In the genomic region with DNA sequence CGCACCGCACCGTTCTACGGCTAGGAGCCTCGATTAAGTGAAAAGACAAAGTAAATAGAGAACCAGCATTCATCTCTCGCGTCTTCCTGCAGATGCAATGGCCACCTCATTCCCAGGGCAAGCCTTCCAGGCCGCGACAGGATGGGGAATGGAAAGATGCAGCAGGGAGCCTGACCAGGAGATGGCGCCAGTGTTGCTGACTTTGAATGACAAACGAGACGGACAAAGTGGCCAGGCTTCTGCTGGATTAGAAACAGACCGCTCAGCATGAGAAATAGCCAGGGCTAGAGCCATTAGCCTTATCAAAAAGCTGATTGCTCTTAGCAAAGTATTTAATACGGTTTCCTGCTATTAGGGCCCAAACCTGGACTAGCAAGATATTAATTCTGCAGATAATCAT, we compare ENCODE assay signal across 9 mouse cellular contexts.
DNase-seq lines count a peak whose midpoint lies in the region; ATAC-seq and TF ChIP-seq lines count a peak whose summit lies in the region.
"Had no signal": no experiment of that assay in that cellular context is flagged by ENCODE, and none has a peak within 500 bp of the region (broad histone marks: within the 10 kb centered on the region; RNA-seq: fewer than 3 reads in every experiment).

No protein-coding gene starts in this region.

- no peaks in the 10 kb centered on the region for H3K9me3 ChIP-seq in liver, postnatal 0 days (ENCODE audit: low read length)
- H3K9me3 ChIP-seq: embryonic facial prominence, embryonic 15.5 days had no signal

- no peak overlapping the region for H3K4me3 ChIP-seq in heart, adult 2 months
- H3K4me3 ChIP-seq in liver, postnatal 0 days (ENCODE audit: low read depth, low read length) = no peak overlapping the region
- H3K4me3 ChIP-seq: embryonic facial prominence, embryonic 15.5 days had no signal

- H3K9ac ChIP-seq in heart, adult 2 months (ENCODE audit: low read depth, low read length) = no peak overlapping the region
- no peak overlapping the region for H3K9ac ChIP-seq in liver, postnatal 0 days (replicated peaks)
- H3K9ac ChIP-seq: embryonic facial prominence, embryonic 15.5 days had no signal

- no peak for ATAC-seq in liver, postnatal 0 days

- no peak overlapping the region for H3K4me2 ChIP-seq in liver, postnatal 0 days (ENCODE audit: low read depth, low read length)
- H3K4me2 ChIP-seq: embryonic facial prominence, embryonic 15.5 days had no signal

- peak; percentile 59; the same call in 1 of the 2 replicates for TF ChIP-seq EP300 in heart, adult 2 months (IDR thresholded peaks at IDR 0.05; ENCODE audit: insufficient read depth, low read depth, low read length)
- TF ChIP-seq EP300 in liver, postnatal 0 days (IDR thresholded peaks at IDR 0.05; ENCODE audit: low read depth) = no peak

- H3K79me2 ChIP-seq in heart, adult 2 months (replicated peaks; ENCODE audit: control insufficient read depth, insufficient read depth, low read length) = no peaks in the 10 kb centered on the region

- H3K4me1 ChIP-seq in heart, adult 2 months (ENCODE audit: control insufficient read depth, insufficient read depth, low read length) = no peaks in the 10 kb centered on the region
- H3K4me1 ChIP-seq in liver, postnatal 0 days (ENCODE audit: insufficient read depth) = no peaks in the 10 kb centered on the region
- H3K4me1 ChIP-seq: embryonic facial prominence, embryonic 15.5 days had no signal

- peak; percentile 90 for TF ChIP-seq CTCF in heart, adult 2 months (IDR thresholded peaks at IDR 0.05)
- TF ChIP-seq CTCF in liver, postnatal 0 days (IDR thresholded peaks at IDR 0.05; ENCODE audit: low read depth) = peak; percentile 91

- peak; percentile 63 for DNase-seq in A20 (ENCODE audit: low read depth, low spot score)
- peak; percentile 80 for DNase-seq in adrenal gland, adult 8-10 months
- peak; percentile 91 for DNase-seq in embryo, embryonic 11 days
- DNase-seq in heart, adult 2 months = peak; percentile 70 to 83
- DNase-seq in kidney, postnatal 25 days = peak; percentile 85 to 96
- peak; percentile 84 for DNase-seq in liver, postnatal 0 days
- DNase-seq in ovary, postnatal 10 days (ENCODE audit: low spot score) = peak; percentile 73
- DNase-seq in urinary bladder, adult 18-20 months (ENCODE audit: low spot score in 2 of 2) = peak; percentile 56 to 83

- no peak for TF ChIP-seq POLR2A in heart, adult 2 months (IDR thresholded peaks at IDR 0.05; ENCODE audit: insufficient read depth, low read depth, low read length)

- H3K27me3 ChIP-seq in heart, adult 2 months (ENCODE audit: control insufficient read depth, insufficient read depth, low read length) = peaks cover 3% of the 10 kb centered on the region; the same call in 1 of the 2 replicates
- no peaks in the 10 kb centered on the region for H3K27me3 ChIP-seq in liver, postnatal 0 days (ENCODE audit: insufficient read depth, low read length)

- 7% methylated on average over 14 of the region's 14 CpGs for WGBS in heart, adult 2 months
- WGBS in liver, postnatal 0 days (ENCODE audit: insufficient replicate concordance) = 10% methylated on average over 14 of the region's 14 CpGs

- H3K36me3 ChIP-seq in heart, adult 2 months (ENCODE audit: control insufficient read depth, insufficient read depth, low read length) = no peaks in the 10 kb centered on the region
- H3K36me3 ChIP-seq in liver, postnatal 0 days (replicated peaks; ENCODE audit: insufficient read depth, low read length) = no peaks in the 10 kb centered on the region
- H3K36me3 ChIP-seq: embryonic facial prominence, embryonic 15.5 days had no signal

- intact Hi-C loops in heart, adult 2 months (cut with DNase I) = loop anchor here (1.0 to 10.0 kb wide), 3 partner anchors 309 to 569 kb away; no protein-coding TSS in a partner anchor

- H3K27ac ChIP-seq in heart, adult 2 months = no peak overlapping the region
- no peak overlapping the region for H3K27ac ChIP-seq in liver, postnatal 0 days (ENCODE audit: low read depth)
- H3K27ac ChIP-seq: embryonic facial prominence, embryonic 15.5 days had no signal
